Mouse (Mus musculus): Measurements from ENCODE around the gene Tmem132a. TPM values are rescaled to one million over a fixed set of nuclear protein-coding genes. Genes with fewer than 3 reads are reported as not detected.

The Tmem132a gene
- polyA plus RNA-seq, 1 experiment from 2014 or later: 88.6 TPM

GRCm38 (mm10) chr19:10856520-10856919 is 13.2 kb downstream of the Tmem132a start:
- H3K9ac ChIP-seq (replicated peaks; ENCODE audit: low read length): no peak overlapping the region
- WGBS: 45% methylated on average over 2 of the region's 2 CpGs
- no peaks in the 10 kb centered on the region for H3K9me3 ChIP-seq (ENCODE audit: low read length)
- no peak overlapping the region for H3K4me3 ChIP-seq (ENCODE audit: low read length)
- H3K4me2 ChIP-seq (replicated peaks; ENCODE audit: low read depth, low read length): no peak overlapping the region
- ATAC-seq (ENCODE audit: low FRiP score, low TSS enrichment): no peak
- no peaks in the 10 kb centered on the region for H3K4me1 ChIP-seq (ENCODE audit: insufficient read depth, low read length)
- no peaks in the 10 kb centered on the region for H3K27me3 ChIP-seq (ENCODE audit: insufficient read depth, low read length)
- H3K36me3 ChIP-seq (ENCODE audit: insufficient read depth, low read length): peaks cover 46% of the 10 kb centered on the region
- no peak overlapping the region for H3K27ac ChIP-seq (ENCODE audit: low read length)

GRCm38 (mm10) chr19:10855422-10855821 is 14.3 kb downstream of the Tmem132a start:
- WGBS: 77% methylated on average over 3 of the region's 3 CpGs
- H3K4me2 ChIP-seq (replicated peaks; ENCODE audit: low read depth, low read length): no peak overlapping the region
- H3K4me3 ChIP-seq (ENCODE audit: low read length): no peak overlapping the region
- H3K36me3 ChIP-seq (ENCODE audit: insufficient read depth, low read length): peaks cover 36% of the 10 kb centered on the region
- no peak for ATAC-seq (ENCODE audit: low FRiP score, low TSS enrichment)
- no peaks in the 10 kb centered on the region for H3K9me3 ChIP-seq (ENCODE audit: low read length)
- H3K27ac ChIP-seq (ENCODE audit: low read length): no peak overlapping the region
- H3K4me1 ChIP-seq (ENCODE audit: insufficient read depth, low read length): no peaks in the 10 kb centered on the region
- H3K27me3 ChIP-seq (ENCODE audit: insufficient read depth, low read length): no peaks in the 10 kb centered on the region
- no peak overlapping the region for H3K9ac ChIP-seq (replicated peaks; ENCODE audit: low read length)

- H3K4me3 ChIP-seq (ENCODE audit: low read length): no peak overlapping the region
- H3K9me3 ChIP-seq (ENCODE audit: low read length): no peaks in the 10 kb centered on the region
- 37% methylated on average over 3 of the region's 3 CpGs for WGBS
- H3K9ac ChIP-seq (replicated peaks; ENCODE audit: low read length): no peak overlapping the region
- H3K36me3 ChIP-seq (ENCODE audit: insufficient read depth, low read length): no peaks in the 10 kb centered on the region
- H3K4me2 ChIP-seq (replicated peaks; ENCODE audit: low read depth, low read length): no peak overlapping the region
- 0 out of 2 replicates have a peak overlapping the region, but pooled peaks have one; percentile 8 for H3K27ac ChIP-seq (ENCODE audit: low read length)
- H3K27me3 ChIP-seq (ENCODE audit: insufficient read depth, low read length): no peaks in the 10 kb centered on the region
- H3K4me1 ChIP-seq (ENCODE audit: insufficient read depth, low read length): peaks cover 18% of the 10 kb centered on the region
- ATAC-seq (ENCODE audit: low FRiP score, low TSS enrichment): no peak
These were observed 22.2 kb downstream of the Tmem132a start for GRCm38 (mm10) chr19:10847311-10848087.

- Histone ChIP-seq H3K4me3 (ENCODE audit: low read length) (no peak overlapping the region), H3K27ac (ENCODE audit: low read length) (no peak overlapping the region), H3K27me3 (ENCODE audit: insufficient read depth, low read length) (no peaks in the 10 kb centered on the region), H3K9ac (replicated peaks; ENCODE audit: low read length) (no peak overlapping the region), H3K4me1 (ENCODE audit: insufficient read depth, low read length) (peaks cover 27% of the 10 kb centered on the region), H3K36me3 (ENCODE audit: insufficient read depth, low read length) (no peaks in the 10 kb centered on the region), H3K9me3 (ENCODE audit: low read length) (no peaks in the 10 kb centered on the region), H3K4me2 (replicated peaks; ENCODE audit: low read depth, low read length) (no peak overlapping the region)
- no peak for ATAC-seq (ENCODE audit: low FRiP score, low TSS enrichment)
- WGBS: 72% methylated on average over 7 of the region's 7 CpGs
These were observed 23.6 kb downstream of the Tmem132a start for GRCm38 (mm10) chr19:10846150-10846549.

- no peaks in the 10 kb centered on the region for H3K36me3 ChIP-seq (ENCODE audit: insufficient read depth, low read length)
- no peak for ATAC-seq (ENCODE audit: low FRiP score, low TSS enrichment)
- H3K27ac ChIP-seq (ENCODE audit: low read length): no peak overlapping the region
- H3K27me3 ChIP-seq (ENCODE audit: insufficient read depth, low read length): no peaks in the 10 kb centered on the region
- H3K4me1 ChIP-seq (ENCODE audit: insufficient read depth, low read length): peaks cover 27% of the 10 kb centered on the region
- no peak overlapping the region for H3K4me3 ChIP-seq (ENCODE audit: low read length)
- no peaks in the 10 kb centered on the region for H3K9me3 ChIP-seq (ENCODE audit: low read length)
- WGBS: 85% methylated on average over 3 of the region's 3 CpGs
- H3K4me2 ChIP-seq (replicated peaks; ENCODE audit: low read depth, low read length): no peak overlapping the region
- no peak overlapping the region for H3K9ac ChIP-seq (replicated peaks; ENCODE audit: low read length)
These were observed 24.3 kb downstream of the Tmem132a start for GRCm38 (mm10) chr19:10845454-10845853.

GRCm38 (mm10) chr19:10844206-10844605 is 25.5 kb downstream of the Tmem132a start:
- Histone ChIP-seq H3K9ac (replicated peaks; ENCODE audit: low read length) (no peak overlapping the region), H3K27me3 (ENCODE audit: insufficient read depth, low read length) (no peaks in the 10 kb centered on the region), H3K4me2 (replicated peaks; ENCODE audit: low read depth, low read length) (no peak overlapping the region), H3K4me1 (ENCODE audit: insufficient read depth, low read length) (peaks cover 27% of the 10 kb centered on the region), H3K36me3 (ENCODE audit: insufficient read depth, low read length) (no peaks in the 10 kb centered on the region), H3K4me3 (ENCODE audit: low read length) (no peak overlapping the region), H3K9me3 (ENCODE audit: low read length) (no peaks in the 10 kb centered on the region), H3K27ac (ENCODE audit: low read length) (no peak overlapping the region)
- 91% methylated on average over 5 of the region's 5 CpGs for WGBS
- peak; percentile 28; the same call in 1 of the 2 replicates for ATAC-seq (ENCODE audit: low FRiP score, low TSS enrichment)

- Histone ChIP-seq H3K4me3 (ENCODE audit: low read length) (0 out of 2 replicates have a peak overlapping the region, but pooled peaks have one; percentile 7), H3K36me3 (ENCODE audit: insufficient read depth, low read length) (no peaks in the 10 kb centered on the region), H3K27me3 (ENCODE audit: insufficient read depth, low read length) (no peaks in the 10 kb centered on the region), H3K4me1 (ENCODE audit: insufficient read depth, low read length) (peaks cover 24% of the 10 kb centered on the region), H3K9me3 (ENCODE audit: low read length) (no peaks in the 10 kb centered on the region), H3K9ac (replicated peaks; ENCODE audit: low read length) (0 out of 2 replicates have a peak overlapping the region, but pooled peaks have one; percentile 28), H3K27ac (ENCODE audit: low read length) (no peak overlapping the region), H3K4me2 (replicated peaks; ENCODE audit: low read depth, low read length) (peak overlapping the region; percentile 35)
- WGBS: 26% methylated on average over 23 of the region's 24 CpGs
- no peak for ATAC-seq (ENCODE audit: low FRiP score, low TSS enrichment)
These were observed 26.8 kb downstream of the Tmem132a start for GRCm38 (mm10) chr19:10842914-10843313.

- Histone ChIP-seq H3K9ac (replicated peaks; ENCODE audit: low read length) (no peak overlapping the region; the same call in 1 of the 2 replicates), H3K27me3 (ENCODE audit: insufficient read depth, low read length) (no peaks in the 10 kb centered on the region), H3K4me2 (replicated peaks; ENCODE audit: low read depth, low read length) (peak overlapping the region; percentile 8; the same call in 1 of the 2 replicates), H3K9me3 (ENCODE audit: low read length) (no peaks in the 10 kb centered on the region), H3K4me1 (ENCODE audit: insufficient read depth, low read length) (peaks cover 17% of the 10 kb centered on the region), H3K4me3 (ENCODE audit: low read length) (no peak overlapping the region), H3K36me3 (ENCODE audit: insufficient read depth, low read length) (no peaks in the 10 kb centered on the region), H3K27ac (ENCODE audit: low read length) (no peak overlapping the region; the same call in 1 of the 2 replicates)
- ATAC-seq (ENCODE audit: low FRiP score, low TSS enrichment): peak; percentile 22; the same call in 1 of the 2 replicates
- 46% methylated on average over 16 of the region's 16 CpGs for WGBS
These were observed 27.8 kb downstream of the Tmem132a start for GRCm38 (mm10) chr19:10841721-10842626.

- H3K27me3 ChIP-seq (ENCODE audit: insufficient read depth, low read length): no peaks in the 10 kb centered on the region
- peaks cover 16% of the 10 kb centered on the region for H3K4me1 ChIP-seq (ENCODE audit: insufficient read depth, low read length)
- H3K27ac ChIP-seq (ENCODE audit: low read length): no peak within 1 kb of the TSS
- no peak within 1 kb of the TSS for H3K9ac ChIP-seq (replicated peaks; ENCODE audit: low read length)
- H3K4me2 ChIP-seq (replicated peaks; ENCODE audit: low read depth, low read length): no peak within 1 kb of the TSS
- no peak within 1 kb of the TSS for H3K4me3 ChIP-seq (ENCODE audit: low read length)
- no peaks in the 10 kb centered on the region for H3K36me3 ChIP-seq (ENCODE audit: insufficient read depth, low read length)
- no peak for ATAC-seq (ENCODE audit: low FRiP score, low TSS enrichment)
- H3K9me3 ChIP-seq (ENCODE audit: low read length): no peaks in the 10 kb centered on the region
- 68% methylated on average over 15 of the region's 15 CpGs for WGBS
These were observed 30.5 kb downstream of the Tmem132a start, which contains the start of gene Slc15a3 for GRCm38 (mm10) chr19:10839010-10839892. TSS of gene Slc15a3 (plus strand) at chr19:10839727.

Data from kidney, embryonic 16.5 days (tissue).